Mouse (Mus musculus) cerebellum, adult (tissue): ENCODE measurements around the gene Sumf2.
"Not testable (repeated sequence)": the region's sequence is repeated elsewhere in the genome, so short reads cannot be mapped to it uniquely, and the experiment has no call there.

ENCODE experiments used
- ATAC-seq: cut with Nextera tagmentation; 2 replicates; pipeline ENCODE4 v1.9.2; 2017; ENCODE audit warnings: mild to moderate bottlenecking, moderate library complexity, mixed read lengths; ENCODE audit not compliant: insufficient number of reproducible peaks, low FRiP score, low TSS enrichment

Sumf2 gene

GRCm38 (mm10) chr5:129846752-129847557 is at the start of gene Sumf2:
TSS of gene Sumf2 (plus strand) at chr5:129846986.
- ATAC-seq: peak; percentile 98

GRCm38 (mm10) chr5:129844848-129845247 is 1.9 kb upstream of the Sumf2 start:
- ATAC-seq: no peak

- ATAC-seq: no peak
Measured at GRCm38 (mm10) chr5:129847558-129847820, 703 bp downstream of the Sumf2 start.

- no peak for ATAC-seq
Measured at GRCm38 (mm10) chr5:129855163-129855562, 8.4 kb downstream of the Sumf2 start.

GRCm38 (mm10) chr5:129856414-129856813 is 9.6 kb downstream of the Sumf2 start:
- no peak for ATAC-seq

GRCm38 (mm10) chr5:129862325-129862724 is 15.5 kb downstream of the Sumf2 start:
- ATAC-seq: no peak

- no peak for ATAC-seq
Measured at GRCm38 (mm10) chr5:129864467-129864866, 17.7 kb downstream of the Sumf2 start.

GRCm38 (mm10) chr5:129865841-129866240 is 19.1 kb downstream of the Sumf2 start:
- ATAC-seq: no peak

GRCm38 (mm10) chr5:129869238-129869995 is 22.6 kb downstream of the Sumf2 start:
- ATAC-seq: no peak

- no peak for ATAC-seq
Measured at GRCm38 (mm10) chr5:129871238-129871637, 24.5 kb downstream of the Sumf2 start.

GRCm38 (mm10) chr5:129873942-129874341 is 27.2 kb downstream of the Sumf2 start:
- no peak for ATAC-seq

- ATAC-seq: no peak
Measured at GRCm38 (mm10) chr5:129875098-129875497, 28.3 kb downstream of the Sumf2 start.

GRCm38 (mm10) chr5:129877731-129878455 is 31.1 kb downstream of the Sumf2 start:
- ATAC-seq: no peak

GRCm38 (mm10) chr5:129878946-129879345 is 32.2 kb downstream of the Sumf2 start:
- no peak for ATAC-seq

GRCm38 (mm10) chr5:129879888-129880287 is 33.1 kb downstream of the Sumf2 start:
- ATAC-seq: no peak

GRCm38 (mm10) chr5:129886271-129886670 is 39.5 kb downstream of the Sumf2 start:
- no peak for ATAC-seq

GRCm38 (mm10) chr5:129886911-129887636 is 40.3 kb downstream of the Sumf2 start, which contains the start of gene Chchd2:
TSS of gene Chchd2 (minus strand) at chr5:129887470.
- peak; percentile 100 for ATAC-seq

- not testable (repeated sequence) for ATAC-seq
Measured at GRCm38 (mm10) chr5:129890390-129890789, 43.6 kb downstream of the Sumf2 start.

- peak; percentile 99 for ATAC-seq
Measured at GRCm38 (mm10) chr5:129895198-129896088, 48.7 kb downstream of the Sumf2 start, which contains the start of gene Zbed5. TSS of gene Zbed5 (plus strand) at chr5:129895723.
